Mouse (Mus musculus): Measurements from ENCODE around the gene Gm9821. TPM values are rescaled to one million over a fixed set of nuclear protein-coding genes. Genes with fewer than 3 reads are reported as not detected.

Gene Gm9821
- polyA plus RNA-seq, 1 experiment from 2014 or later, result 0.29 TPM

- Histone ChIP-seq H3K4me3 (no peak overlapping the region), H3K9ac (no peak overlapping the region), H3K36me3 (peaks cover 68% of the 10 kb centered on the region), H3K27me3 (replicated peaks) (no peaks in the 10 kb centered on the region), H3K4me1 (peaks cover under 1% of the 10 kb centered on the region; the same call in 1 of the 2 replicates), H3K9me3 (no peaks in the 10 kb centered on the region), H3K4me2 (replicated peaks) (no peak overlapping the region), H3K27ac (no peak overlapping the region)
- WGBS, result 85% methylated on average over 15 of the region's 15 CpGs
- ATAC-seq (ENCODE audit: low FRiP score, low read depth), result no peak
Measured at GRCm38 (mm10) chr2:91939303-91939935, 6.1 kb upstream of the Gm9821 start.

DNA sequence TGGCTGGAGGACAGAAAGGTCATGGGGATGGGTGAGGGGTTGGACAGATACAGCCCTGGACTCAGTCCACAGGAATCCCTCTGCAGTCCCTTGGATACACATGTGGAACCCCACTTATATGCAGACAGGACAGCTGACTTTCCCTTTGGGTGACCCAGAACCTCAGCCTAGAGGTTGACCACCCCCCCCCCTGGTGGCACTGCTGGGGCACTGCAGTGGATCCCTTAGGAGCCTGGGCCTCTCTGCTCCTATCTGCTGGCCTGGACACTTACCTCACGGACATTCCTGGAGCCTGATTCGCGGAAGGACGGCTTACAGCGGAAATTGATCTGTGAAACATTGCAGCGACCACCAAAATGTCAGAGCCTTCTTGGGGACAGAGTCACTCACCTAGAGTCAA lies 3.1 kb upstream of the Gm9821 start:
- 76% methylated on average over 6 of the region's 6 CpGs for WGBS
- Histone ChIP-seq H3K4me1 (peaks cover 24% of the 10 kb centered on the region), H3K4me2 (replicated peaks) (no peak overlapping the region), H3K27ac (no peak overlapping the region), H3K4me3 (no peak overlapping the region), H3K27me3 (replicated peaks) (no peaks in the 10 kb centered on the region), H3K9me3 (no peaks in the 10 kb centered on the region), H3K9ac (no peak overlapping the region), H3K36me3 (peaks cover 41% of the 10 kb centered on the region)
- no peak for ATAC-seq (ENCODE audit: low FRiP score, low read depth)

GRCm38 (mm10) chr2:91944170-91944950 lies 1.1 kb upstream of the Gm9821 start:
- no peaks in the 10 kb centered on the region for H3K9me3 ChIP-seq
- 48% methylated on average over 13 of the region's 13 CpGs for WGBS
- H3K4me2 ChIP-seq (replicated peaks), result no peak overlapping the region
- ATAC-seq (ENCODE audit: low FRiP score, low read depth), result peak; percentile 77
- H3K4me3 ChIP-seq, result no peak overlapping the region
- H3K27me3 ChIP-seq (replicated peaks), result no peaks in the 10 kb centered on the region
- H3K27ac ChIP-seq, result no peak overlapping the region
- H3K4me1 ChIP-seq, result peaks cover 44% of the 10 kb centered on the region
- peaks cover 21% of the 10 kb centered on the region for H3K36me3 ChIP-seq
- no peak overlapping the region for H3K9ac ChIP-seq

- 67% methylated on average over 6 of the region's 6 CpGs for WGBS
- no peaks in the 10 kb centered on the region for H3K9me3 ChIP-seq
Measured at GRCm38 (mm10) chr2:91946836-91947235, 1.3 kb downstream of the Gm9821 start.

DNA sequence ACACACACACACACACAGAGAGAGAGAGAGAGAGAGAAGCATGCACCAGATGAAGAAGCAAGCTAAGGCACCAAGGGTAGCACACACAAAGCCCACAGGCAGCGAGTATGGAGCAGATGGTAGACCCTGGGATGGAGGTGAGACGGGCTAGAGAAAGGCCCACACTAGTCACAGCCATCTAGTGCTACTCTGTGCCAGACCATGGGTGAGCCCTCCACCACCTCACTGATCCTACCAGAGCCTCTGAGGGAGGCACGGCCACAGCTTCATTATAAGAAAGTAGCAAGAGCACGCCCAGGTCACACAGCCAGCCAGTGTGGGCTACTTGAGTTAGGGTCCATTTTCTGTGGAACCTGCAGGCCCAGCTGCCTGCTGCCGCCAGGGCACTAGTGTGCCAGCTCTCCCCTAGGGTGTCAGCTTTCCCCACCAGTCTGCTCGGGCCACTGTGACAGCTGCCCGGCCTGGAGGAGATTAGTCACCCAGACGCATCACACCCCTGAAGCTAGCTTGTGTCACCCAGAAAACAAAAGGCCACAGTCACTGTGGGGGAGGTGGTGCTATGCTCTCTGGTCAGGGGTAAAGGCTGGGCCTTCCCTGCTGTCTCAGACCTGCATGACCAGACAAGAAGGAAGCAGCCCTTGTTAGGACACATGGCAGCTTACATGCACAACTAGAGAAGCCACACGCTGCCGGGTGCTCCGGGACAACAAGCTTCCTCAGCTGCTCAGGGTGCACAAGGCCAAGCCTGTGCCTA lies 2.1 kb downstream of the Gm9821 start:
- H3K9me3 ChIP-seq, result no peaks in the 10 kb centered on the region
- H3K27ac ChIP-seq, result 0 out of 2 replicates have a peak overlapping the region, but pooled peaks have one; percentile 8
- no peak for ATAC-seq (ENCODE audit: low FRiP score, low read depth)
- H3K4me1 ChIP-seq, result peaks cover 59% of the 10 kb centered on the region
- no peaks in the 10 kb centered on the region for H3K36me3 ChIP-seq
- 53% methylated on average over 11 of the region's 11 CpGs for WGBS
- peak overlapping the region; percentile 3; the same call in 1 of the 2 replicates for H3K9ac ChIP-seq
- peak overlapping the region; percentile 7; the same call in 1 of the 2 replicates for H3K4me2 ChIP-seq (replicated peaks)
- H3K27me3 ChIP-seq (replicated peaks), result no peaks in the 10 kb centered on the region
- H3K4me3 ChIP-seq, result no peak overlapping the region

More at GRCm38 (mm10) chr2:91946836-91947235, 1.3 kb downstream of the Gm9821 start:
- H3K36me3 ChIP-seq, result peaks cover 5% of the 10 kb centered on the region; the same call in 1 of the 2 replicates
- no peak for ATAC-seq (ENCODE audit: low FRiP score, low read depth)
- H3K9ac ChIP-seq, result 0 out of 2 replicates have a peak overlapping the region, but pooled peaks have one; percentile 21
- H3K27me3 ChIP-seq (replicated peaks), result no peaks in the 10 kb centered on the region
- peaks cover 59% of the 10 kb centered on the region for H3K4me1 ChIP-seq
- H3K27ac ChIP-seq, result 0 out of 2 replicates have a peak overlapping the region, but pooled peaks have one; percentile 8
- H3K4me2 ChIP-seq (replicated peaks), result 0 out of 2 replicates have a peak overlapping the region, but pooled peaks have one; percentile 3
- H3K4me3 ChIP-seq, result no peak overlapping the region

- Histone ChIP-seq H3K4me3 (no peak overlapping the region), H3K9ac (peak overlapping the region; percentile 3; the same call in 1 of the 2 replicates), H3K27me3 (replicated peaks) (no peaks in the 10 kb centered on the region), H3K4me2 (replicated peaks) (peak overlapping the region; percentile 7; the same call in 1 of the 2 replicates), H3K27ac (no peak overlapping the region), H3K4me1 (peaks cover 59% of the 10 kb centered on the region), H3K9me3 (no peaks in the 10 kb centered on the region), H3K36me3 (no peaks in the 10 kb centered on the region)
- WGBS, result 82% methylated on average over 6 of the region's 6 CpGs
- no peak for ATAC-seq (ENCODE audit: low FRiP score, low read depth)
Measured at GRCm38 (mm10) chr2:91948151-91948509, 2.6 kb downstream of the Gm9821 start.

GRCm38 (mm10) chr2:91948792-91949241 lies 3.3 kb downstream of the Gm9821 start:
- H3K4me1 ChIP-seq, result peaks cover 60% of the 10 kb centered on the region
- no peak for ATAC-seq (ENCODE audit: low FRiP score, low read depth)
- no peaks in the 10 kb centered on the region for H3K9me3 ChIP-seq
- H3K4me2 ChIP-seq (replicated peaks), result peak overlapping the region; percentile 45; the same call in 1 of the 2 replicates
- H3K9ac ChIP-seq, result no peak overlapping the region
- no peaks in the 10 kb centered on the region for H3K27me3 ChIP-seq (replicated peaks)
- H3K27ac ChIP-seq, result no peak overlapping the region
- H3K4me3 ChIP-seq, result no peak overlapping the region
- no peaks in the 10 kb centered on the region for H3K36me3 ChIP-seq
- 78% methylated on average over 3 of the region's 3 CpGs for WGBS

GRCm38 (mm10) chr2:91949411-91950274 lies 4.1 kb downstream of the Gm9821 start:
- Histone ChIP-seq H3K4me3 (no peak overlapping the region), H3K4me1 (peaks cover 61% of the 10 kb centered on the region), H3K4me2 (replicated peaks) (peak overlapping the region; percentile 45), H3K36me3 (no peaks in the 10 kb centered on the region), H3K9me3 (no peaks in the 10 kb centered on the region), H3K27ac (peak overlapping the region; percentile 37; the same call in 1 of the 2 replicates), H3K27me3 (replicated peaks) (no peaks in the 10 kb centered on the region), H3K9ac (peak overlapping the region; percentile 46)
- ATAC-seq (ENCODE audit: low FRiP score, low read depth), result peak; percentile 17; the same call in 1 of the 2 replicates
- WGBS, result 71% methylated on average over 17 of the region's 17 CpGs

- H3K4me3 ChIP-seq, result no peak overlapping the region
Measured at GRCm38 (mm10) chr2:91950275-91951085, 5.0 kb downstream of the Gm9821 start.

DNA sequence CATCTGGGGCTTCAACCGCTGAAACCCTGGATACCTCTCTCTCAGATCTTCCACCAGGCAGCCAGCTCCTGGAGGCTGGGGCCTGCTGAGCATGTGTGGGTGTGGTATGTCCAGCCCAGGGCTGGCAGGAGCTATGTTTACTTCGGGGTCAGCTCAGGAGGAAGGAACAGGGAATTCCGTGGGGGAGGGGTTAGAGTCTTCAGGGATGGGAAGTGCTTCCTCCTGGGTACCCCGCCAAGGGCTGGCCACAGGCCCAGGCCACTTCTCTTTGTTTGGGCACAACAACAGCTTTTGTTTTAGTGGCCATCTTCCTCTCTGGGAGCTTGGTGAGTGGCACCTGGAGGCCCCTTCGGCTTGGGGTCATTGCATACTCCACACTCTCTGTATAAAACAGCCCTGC lies 8.3 kb downstream of the Gm9821 start:
- H3K4me2 ChIP-seq (replicated peaks), result no peak overlapping the region
- 20% methylated on average over 5 of the region's 5 CpGs for WGBS

More at GRCm38 (mm10) chr2:91950275-91951085, 5.0 kb downstream of the Gm9821 start:
- Histone ChIP-seq H3K4me1 (peaks cover 56% of the 10 kb centered on the region), H3K27me3 (replicated peaks) (no peaks in the 10 kb centered on the region), H3K9me3 (no peaks in the 10 kb centered on the region), H3K9ac (peak overlapping the region; percentile 46), H3K27ac (peak overlapping the region; percentile 33; the same call in 1 of the 2 replicates), H3K4me2 (replicated peaks) (peak overlapping the region; percentile 45), H3K36me3 (no peaks in the 10 kb centered on the region)
- ATAC-seq (ENCODE audit: low FRiP score, low read depth), result peak; percentile 22; the same call in 1 of the 2 replicates
- 13% methylated on average over 15 of the region's 15 CpGs for WGBS

More for the DNA sequence above, 8.3 kb downstream of the Gm9821 start:
- ATAC-seq (ENCODE audit: low FRiP score, low read depth), result no peak
- Histone ChIP-seq H3K4me3 (no peak overlapping the region), H3K36me3 (no peaks in the 10 kb centered on the region), H3K27me3 (replicated peaks) (no peaks in the 10 kb centered on the region), H3K9ac (no peak overlapping the region), H3K4me1 (peaks cover 34% of the 10 kb centered on the region), H3K27ac (no peak overlapping the region), H3K9me3 (no peaks in the 10 kb centered on the region)
